Mouse (Mus musculus): Measurements from ENCODE around the gene Dapp1. TPM values are rescaled to one million over a fixed set of nuclear protein-coding genes. Genes with fewer than 3 reads are reported as not detected.

Gene Dapp1
- polyA plus RNA-seq, 1 experiment, result 9.9 TPM

DNA sequence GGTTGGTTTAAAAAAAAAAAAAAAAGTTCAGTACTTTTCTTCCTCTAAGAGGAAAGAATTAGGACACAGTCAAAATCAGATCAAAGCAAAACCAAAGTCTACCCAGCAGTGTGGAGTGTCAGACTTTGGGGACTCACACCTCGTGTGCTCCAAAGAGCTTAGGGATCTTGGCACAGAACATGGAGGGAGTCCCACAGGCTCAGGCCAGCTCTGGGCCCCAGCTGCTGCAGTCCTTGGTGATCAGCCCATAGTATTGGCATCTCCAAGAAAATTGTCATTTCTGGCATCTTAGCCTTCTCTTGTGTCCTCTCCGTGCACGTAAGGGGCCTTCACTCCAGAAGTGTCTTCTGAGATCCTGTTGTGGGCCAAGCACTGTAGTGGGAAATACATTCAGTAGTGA lies 90.3 kb downstream of the Dapp1 start:
- H3K4me1 ChIP-seq (ENCODE audit: control insufficient read depth, insufficient read depth, low read length), result no peaks in the 10 kb centered on the region
- no peak overlapping the region for H3K4me3 ChIP-seq (ENCODE audit: low read depth, low read length)
- H3K9ac ChIP-seq (ENCODE audit: low read depth, poor library complexity, severe bottlenecking), result no peak overlapping the region
- 0 out of 2 replicates have a peak, but pooled peaks cover 2% of the 10 kb centered on the region for H3K9me3 ChIP-seq (replicated peaks; ENCODE audit: control insufficient read depth, insufficient read depth, low read length, poor library complexity, severe bottlenecking)
- TF ChIP-seq POLR2A (IDR thresholded peaks at IDR 0.05; ENCODE audit: insufficient read depth, low read length), result no peak
- no peak for TF ChIP-seq EP300 (IDR thresholded peaks at IDR 0.05; ENCODE audit: insufficient read depth, low read depth, low read length)
- H3K27me3 ChIP-seq (ENCODE audit: control insufficient read depth, insufficient read depth, low read length, poor library complexity, severe bottlenecking), result no peaks in the 10 kb centered on the region
- no peaks in the 10 kb centered on the region for H3K36me3 ChIP-seq (ENCODE audit: control insufficient read depth, insufficient read depth, low read length, poor library complexity, severe bottlenecking)
- H3K27ac ChIP-seq (ENCODE audit: insufficient read depth, low read length), result no peak overlapping the region

DNA sequence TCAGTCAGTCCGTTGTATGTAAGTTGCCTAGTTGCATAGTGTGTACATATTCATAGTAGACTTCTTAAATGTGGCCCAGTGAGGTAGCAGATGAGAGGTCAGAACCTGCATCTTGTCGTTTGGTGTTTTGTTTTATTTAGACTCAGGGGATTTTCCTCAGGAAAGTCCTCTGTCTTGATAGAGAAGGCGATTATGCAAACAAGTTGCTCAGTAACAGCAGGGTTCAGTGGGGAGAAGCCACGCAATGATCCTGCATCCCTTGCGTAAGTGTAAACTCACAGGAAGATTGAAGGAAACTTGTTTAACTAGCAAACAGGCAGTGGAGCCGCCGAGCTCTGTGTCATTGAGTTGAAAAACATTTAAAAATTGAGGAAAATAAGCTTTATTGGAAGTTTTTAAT lies 93.4 kb downstream of the Dapp1 start:
- TF ChIP-seq EP300 (IDR thresholded peaks at IDR 0.05; ENCODE audit: insufficient read depth, low read depth, low read length), result no peak
- TF ChIP-seq CTCF (IDR thresholded peaks at IDR 0.05; ENCODE audit: low read depth, low read length), result no peak
- TF ChIP-seq POLR2A (IDR thresholded peaks at IDR 0.05; ENCODE audit: insufficient read depth, low read length), result no peak
- H3K27me3 ChIP-seq (ENCODE audit: control insufficient read depth, insufficient read depth, low read length, poor library complexity, severe bottlenecking), result no peaks in the 10 kb centered on the region
- H3K4me1 ChIP-seq (ENCODE audit: control insufficient read depth, insufficient read depth, low read length), result no peaks in the 10 kb centered on the region
- no peak overlapping the region for H3K9ac ChIP-seq (ENCODE audit: low read depth, poor library complexity, severe bottlenecking)
- no peaks in the 10 kb centered on the region for H3K36me3 ChIP-seq (ENCODE audit: control insufficient read depth, insufficient read depth, low read length, poor library complexity, severe bottlenecking)
- H3K4me3 ChIP-seq (ENCODE audit: low read depth, low read length), result no peak overlapping the region
- H3K9me3 ChIP-seq (replicated peaks; ENCODE audit: control insufficient read depth, insufficient read depth, low read length, poor library complexity, severe bottlenecking), result 0 out of 2 replicates have a peak, but pooled peaks cover 2% of the 10 kb centered on the region
- no peak overlapping the region for H3K27ac ChIP-seq (ENCODE audit: insufficient read depth, low read length)

DNA sequence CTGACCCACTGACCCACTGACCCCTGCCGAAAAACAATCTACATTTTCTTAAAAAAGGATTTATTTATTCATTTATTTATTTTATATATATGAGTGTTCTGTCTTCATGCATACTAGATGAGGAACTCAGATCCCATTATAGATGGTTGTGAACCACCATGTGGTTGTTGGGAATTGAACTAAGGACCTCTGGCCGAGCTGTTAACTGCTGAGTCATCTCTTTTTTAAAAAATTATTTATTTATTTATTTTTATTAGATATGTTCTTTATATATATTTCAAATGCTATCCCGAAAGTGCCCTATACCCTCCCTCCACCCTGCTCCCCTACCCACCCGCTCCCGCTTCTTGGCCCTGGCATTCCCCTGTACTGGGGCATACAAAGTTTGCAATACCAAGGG lies 100.3 kb downstream of the Dapp1 start:
- no peak overlapping the region for H3K4me3 ChIP-seq (ENCODE audit: low read depth, low read length)
- H3K27me3 ChIP-seq (ENCODE audit: control insufficient read depth, insufficient read depth, low read length, poor library complexity, severe bottlenecking), result no peaks in the 10 kb centered on the region
- TF ChIP-seq CTCF (IDR thresholded peaks at IDR 0.05; ENCODE audit: low read depth, low read length), result no peak
- no peak for TF ChIP-seq EP300 (IDR thresholded peaks at IDR 0.05; ENCODE audit: insufficient read depth, low read depth, low read length)
- no peak for TF ChIP-seq POLR2A (IDR thresholded peaks at IDR 0.05; ENCODE audit: insufficient read depth, low read length)
- no peaks in the 10 kb centered on the region for H3K9me3 ChIP-seq (replicated peaks; ENCODE audit: control insufficient read depth, insufficient read depth, low read length, poor library complexity, severe bottlenecking)
- H3K4me1 ChIP-seq (ENCODE audit: control insufficient read depth, insufficient read depth, low read length), result no peaks in the 10 kb centered on the region
- H3K36me3 ChIP-seq (ENCODE audit: control insufficient read depth, insufficient read depth, low read length, poor library complexity, severe bottlenecking), result no peaks in the 10 kb centered on the region
- no peak overlapping the region for H3K27ac ChIP-seq (ENCODE audit: insufficient read depth, low read length)
- H3K9ac ChIP-seq (ENCODE audit: low read depth, poor library complexity, severe bottlenecking), result no peak overlapping the region

Other genes with a start within 250 kb of the Dapp1 start
- 629 and 682 TPM in 2 replicates for gene H2afz, start 117.1 kb downstream of the Dapp1 start, polyA plus RNA-seq (2011; ENCODE audit: insufficient read depth, insufficient read length, low read depth, missing spikeins)
- gene Dnajb14, start 113.9 kb downstream of the Dapp1 start, polyA plus RNA-seq (2011; ENCODE audit: insufficient read depth, insufficient read length, low read depth, missing spikeins), result 9.3 and 10.5 TPM in 2 replicates
- 47.1 and 55.3 TPM in 2 replicates for gene Lamtor3, start 63.0 kb downstream of the Dapp1 start, polyA plus RNA-seq (2011; ENCODE audit: insufficient read depth, insufficient read length, low read depth, missing spikeins)
- gene 1110002E22Rik, start 83.5 kb upstream of the Dapp1 start, polyA plus RNA-seq (2011; ENCODE audit: insufficient read depth, insufficient read length, low read depth, missing spikeins), result not detected in 2 replicates
- not detected in 2 replicates for gene Gm5105, start 85.8 kb upstream of the Dapp1 start, polyA plus RNA-seq (2011; ENCODE audit: insufficient read depth, insufficient read length, low read depth, missing spikeins)
- 27.6 and 29.1 TPM in 2 replicates for gene Trmt10a, start 161.9 kb upstream of the Dapp1 start, polyA plus RNA-seq (2011; ENCODE audit: insufficient read depth, insufficient read length, low read depth, missing spikeins)
- gene Mttp, start 163.4 kb upstream of the Dapp1 start, polyA plus RNA-seq (2011; ENCODE audit: insufficient read depth, insufficient read length, low read depth, missing spikeins), result 5.3 and 6.2 TPM in 2 replicates
- not detected in 2 replicates for gene 4930579F01Rik, start 212.3 kb upstream of the Dapp1 start, polyA plus RNA-seq (2011; ENCODE audit: insufficient read depth, insufficient read length, low read depth, missing spikeins)
- gene Adh7, start 236.2 kb upstream of the Dapp1 start, polyA plus RNA-seq (2011; ENCODE audit: insufficient read depth, insufficient read length, low read depth, missing spikeins), result 0.43 TPM in 1 of 2 replicates, not detected in the other

All from ES-Bruce4 (cell line).